ENCODE assay signal across 8 mouse cellular contexts in the genomic region with DNA sequence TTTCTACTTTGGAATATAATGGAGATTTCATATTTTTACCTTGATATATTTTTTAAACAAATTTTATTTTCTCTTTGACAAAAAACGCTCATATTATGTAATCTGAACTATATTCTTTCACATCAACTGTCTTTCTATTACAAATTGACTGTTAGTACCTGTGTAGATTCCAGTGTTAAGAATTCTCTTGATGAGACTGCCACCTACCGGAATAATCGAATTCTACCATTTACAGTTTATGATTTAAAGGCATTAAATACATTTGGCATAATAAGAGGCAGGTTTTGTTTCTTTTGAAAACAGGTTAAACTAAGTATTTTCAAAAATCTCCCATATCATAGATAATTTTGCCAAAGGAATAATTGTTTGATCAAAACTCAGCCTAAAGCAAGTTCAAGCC.
DNase-seq lines count a peak whose midpoint lies in the region; ATAC-seq and TF ChIP-seq lines count a peak whose summit lies in the region.

No protein-coding gene starts in this region.

- H3K4me2 ChIP-seq in hindbrain, embryonic 14.5 days (replicated peaks): no peak overlapping the region
- H3K4me2 ChIP-seq in hindbrain, embryonic 12.5 days (replicated peaks): no peak overlapping the region
- H3K4me2 ChIP-seq in forebrain, embryonic 16.5 days (ENCODE audit: low read length): no peak overlapping the region
- H3K4me2 ChIP-seq in kidney, embryonic 14.5 days (replicated peaks; ENCODE audit: low read depth, low read length): no peak overlapping the region
- H3K4me2 ChIP-seq in midbrain, embryonic 16.5 days (ENCODE audit: low read length): no peak overlapping the region

- peak; percentile 83 for DNase-seq in hindbrain, embryonic 14.5 days (ENCODE audit: low spot score)
- DNase-seq in 3134 (ENCODE audit: extremely low read depth, insufficient read length, low spot score): peak; percentile 13
- DNase-seq in ovary, postnatal 10 days (ENCODE audit: low spot score): no peak

- ATAC-seq in hindbrain, embryonic 14.5 days (ENCODE audit: low FRiP score): no peak
- no peak for ATAC-seq in hindbrain, embryonic 12.5 days (ENCODE audit: low FRiP score)
- peak; percentile 68; the same call in 1 of the 2 replicates for ATAC-seq in forebrain, embryonic 16.5 days
- ATAC-seq in kidney, embryonic 14.5 days (ENCODE audit: low FRiP score, low TSS enrichment): no peak
- ATAC-seq in midbrain, embryonic 16.5 days: no peak

- no peaks in the 10 kb centered on the region for H3K27me3 ChIP-seq in hindbrain, embryonic 14.5 days (ENCODE audit: control insufficient read depth, insufficient read depth, low read length)
- H3K27me3 ChIP-seq in hindbrain, embryonic 12.5 days: no peaks in the 10 kb centered on the region
- no peaks in the 10 kb centered on the region for H3K27me3 ChIP-seq in E14TG2a.4 (ENCODE audit: insufficient read depth, low read length)
- no peaks in the 10 kb centered on the region for H3K27me3 ChIP-seq in forebrain, embryonic 16.5 days (replicated peaks; ENCODE audit: control insufficient read depth, insufficient read depth, low read length)
- H3K27me3 ChIP-seq in kidney, embryonic 14.5 days (ENCODE audit: control insufficient read depth, insufficient read depth, low read length): no peaks in the 10 kb centered on the region
- H3K27me3 ChIP-seq in midbrain, embryonic 16.5 days (ENCODE audit: control insufficient read depth, insufficient read depth, low read depth, low read length): no peaks in the 10 kb centered on the region

- H3K9me3 ChIP-seq in hindbrain, embryonic 14.5 days (ENCODE audit: control insufficient read depth, low read length): no peaks in the 10 kb centered on the region
- no peaks in the 10 kb centered on the region for H3K9me3 ChIP-seq in hindbrain, embryonic 12.5 days (replicated peaks)
- no peaks in the 10 kb centered on the region for H3K9me3 ChIP-seq in E14TG2a.4 (ENCODE audit: low read length)
- no peaks in the 10 kb centered on the region for H3K9me3 ChIP-seq in forebrain, embryonic 16.5 days (ENCODE audit: control insufficient read depth, low read length)
- no peaks in the 10 kb centered on the region for H3K9me3 ChIP-seq in kidney, embryonic 14.5 days (ENCODE audit: control insufficient read depth, low read length)
- no peaks in the 10 kb centered on the region for H3K9me3 ChIP-seq in midbrain, embryonic 16.5 days (replicated peaks; ENCODE audit: control insufficient read depth, low read length, poor library complexity, severe bottlenecking)

- no peak overlapping the region for H3K9ac ChIP-seq in hindbrain, embryonic 14.5 days
- H3K9ac ChIP-seq in hindbrain, embryonic 12.5 days: no peak overlapping the region
- no peak overlapping the region for H3K9ac ChIP-seq in forebrain, embryonic 16.5 days (replicated peaks; ENCODE audit: low read depth, low read length)
- H3K9ac ChIP-seq in kidney, embryonic 14.5 days (ENCODE audit: low read depth, low read length): no peak overlapping the region
- no peak overlapping the region for H3K9ac ChIP-seq in midbrain, embryonic 16.5 days (ENCODE audit: low read depth, low read length)

- H3K4me3 ChIP-seq in hindbrain, embryonic 14.5 days (replicated peaks; ENCODE audit: low read length): no peak overlapping the region
- H3K4me3 ChIP-seq in hindbrain, embryonic 12.5 days: no peak overlapping the region
- no peak overlapping the region for H3K4me3 ChIP-seq in E14TG2a.4 (replicated peaks; ENCODE audit: low read length)
- H3K4me3 ChIP-seq in forebrain, embryonic 16.5 days (replicated peaks; ENCODE audit: low read length): no peak overlapping the region
- H3K4me3 ChIP-seq in kidney, embryonic 14.5 days (ENCODE audit: low read length): no peak overlapping the region
- no peak overlapping the region for H3K4me3 ChIP-seq in midbrain, embryonic 16.5 days (ENCODE audit: low read depth, low read length)

- TF ChIP-seq CTCF in E14TG2a.4 (conservative IDR thresholded peaks at IDR 0.05; ENCODE audit: low read length): peak; percentile 31

- H3K4me1 ChIP-seq in hindbrain, embryonic 14.5 days (replicated peaks; ENCODE audit: control insufficient read depth, insufficient read depth, low read length): no peaks in the 10 kb centered on the region
- H3K4me1 ChIP-seq in hindbrain, embryonic 12.5 days: no peaks in the 10 kb centered on the region
- no peaks in the 10 kb centered on the region for H3K4me1 ChIP-seq in E14TG2a.4 (replicated peaks; ENCODE audit: low read depth, low read length)
- H3K4me1 ChIP-seq in forebrain, embryonic 16.5 days (replicated peaks; ENCODE audit: control insufficient read depth, insufficient read depth, low read length): no peaks in the 10 kb centered on the region
- H3K4me1 ChIP-seq in kidney, embryonic 14.5 days (ENCODE audit: control insufficient read depth, insufficient read depth, low read length): no peaks in the 10 kb centered on the region
- no peaks in the 10 kb centered on the region for H3K4me1 ChIP-seq in midbrain, embryonic 16.5 days (ENCODE audit: control insufficient read depth, insufficient read depth, low read length)

- H3K36me3 ChIP-seq in hindbrain, embryonic 14.5 days (replicated peaks; ENCODE audit: control insufficient read depth, insufficient read depth): no peaks in the 10 kb centered on the region
- peaks cover 3% of the 10 kb centered on the region; the same call in 1 of the 2 replicates for H3K36me3 ChIP-seq in hindbrain, embryonic 12.5 days
- no peaks in the 10 kb centered on the region for H3K36me3 ChIP-seq in E14TG2a.4 (ENCODE audit: insufficient read depth, low read length)
- no peaks in the 10 kb centered on the region for H3K36me3 ChIP-seq in forebrain, embryonic 16.5 days (ENCODE audit: control insufficient read depth, insufficient read depth)
- H3K36me3 ChIP-seq in kidney, embryonic 14.5 days (ENCODE audit: control insufficient read depth, insufficient read depth, low read length): no peaks in the 10 kb centered on the region
- no peaks in the 10 kb centered on the region for H3K36me3 ChIP-seq in midbrain, embryonic 16.5 days (ENCODE audit: control insufficient read depth, insufficient read depth, low read length)

- no peak overlapping the region for H3K27ac ChIP-seq in hindbrain, embryonic 14.5 days
- H3K27ac ChIP-seq in hindbrain, embryonic 12.5 days: no peak overlapping the region
- H3K27ac ChIP-seq in forebrain, embryonic 16.5 days (ENCODE audit: low read length): no peak overlapping the region
- H3K27ac ChIP-seq in kidney, embryonic 14.5 days (ENCODE audit: low read depth, low read length): no peak overlapping the region
- no peak overlapping the region for H3K27ac ChIP-seq in midbrain, embryonic 16.5 days (ENCODE audit: low read length)

- 18% methylated on average over 3 of the region's 3 CpGs for whole genome bisulfite sequencing in hindbrain, embryonic 14.5 days
- 11% methylated on average over 3 of the region's 3 CpGs for WGBS in hindbrain, embryonic 12.5 days
- 19% methylated on average over 3 of the region's 3 CpGs for WGBS in forebrain, embryonic 16.5 days
- WGBS in kidney, embryonic 14.5 days: 16% methylated on average over 3 of the region's 3 CpGs
- WGBS in midbrain, embryonic 16.5 days: 9% methylated on average over 3 of the region's 3 CpGs
